Mouse (Mus musculus) right cerebral cortex, adult 18-20 months (tissue): ENCODE measurements around the gene Capn6.
A peak's percentile ranks its signal among the peaks of the same experiment; 100 is the strongest.

Experiments used
- DNase-seq: peaks from one replicate; pipeline ENCODE4 v3.0.0; 2022; ENCODE audit warnings: mixed read lengths

Gene Capn6

GRCm38 (mm10) chrX:143827212-143827611 is at the start of gene Capn6:
Gene Capn6, minus strand, starts transcription at chrX:143827414.
- no peak for DNase-seq

GRCm38 (mm10) chrX:143867129-143867664 is 40.0 kb upstream of the Capn6 start:
- no peak for DNase-seq

- DNase-seq: no peak
These were observed 24.1 kb upstream of the Capn6 start for GRCm38 (mm10) chrX:143851351-143851750.

- DNase-seq: peak; percentile 15
These were observed 22.8 kb upstream of the Capn6 start for GRCm38 (mm10) chrX:143849969-143850368.

- DNase-seq: no peak
These were observed 19.4 kb upstream of the Capn6 start for GRCm38 (mm10) chrX:143846637-143847036.

- no peak for DNase-seq
These were observed 693 bp downstream of the Capn6 start for GRCm38 (mm10) chrX:143826521-143826920.

GRCm38 (mm10) chrX:143818961-143819360 is 8.3 kb downstream of the Capn6 start:
- no peak for DNase-seq

GRCm38 (mm10) chrX:143815948-143816347 is 11.3 kb downstream of the Capn6 start:
- peak; percentile 4 for DNase-seq

- DNase-seq: no peak
These were observed 64.7 kb downstream of the Capn6 start for GRCm38 (mm10) chrX:143762556-143762955.
